Mouse (Mus musculus) adrenal gland, adult 18-20 months (tissue): Measurements from ENCODE around the gene Mob1a. TPM values are rescaled to one million over a fixed set of nuclear protein-coding genes. Genes with fewer than 3 reads are reported as not detected.

Experiments used
- DNase-seq, 2 experiments: peaks; one replicate each; pipeline ENCODE4 v3.0.0; 2021 to 2022; ENCODE audit warnings: low spot score in 2 of 2
- long read RNA-seq, 2 experiments: library from polyadenylated mRNA; stranded (forward); transcript quantifications; one replicate each; pipeline ENCODE4 v2.0.0; 2021
- total RNA-seq, 2 experiments: library from RNA; stranded (reverse); gene quantifications; 1 replicate in 1 of 2; 2 replicates in 1 of 2; pipeline ENCODE4 v1.2.3; 2021

Mob1a gene
- total RNA-seq = 10 to 100 TPM; 67.7 to 79.2 TPM
- long read RNA-seq, experiment 1, full-length matches to known transcripts = 3 of 8 reads
- long read RNA-seq, experiment 1, partial matches to known transcripts = 0 of 8 reads
- long read RNA-seq, experiment 1, other reads (novel, unspliced or antisense) = 5 of 8 reads
- long read RNA-seq, experiment 2, full-length matches to known transcripts = 15 of 40 reads
- long read RNA-seq, experiment 2, partial matches to known transcripts = 2 of 40 reads
- long read RNA-seq, experiment 2, other reads (novel, unspliced or antisense) = 23 of 40 reads

GRCm38 (mm10) chr6:83325525-83326393, at the start of gene Mob1a, which contains the start of gene Mthfd2:
Gene Mob1a (plus strand): TSS chr6:83326016.
Gene Mthfd2 (minus strand): TSS chr6:83325908.
- DNase-seq = peak; percentile 89 to 91

- no peak for DNase-seq
Measured at GRCm38 (mm10) chr6:83277151-83277550, 48.7 kb upstream of the Mob1a start.

GRCm38 (mm10) chr6:83278881-83279280, 46.9 kb upstream of the Mob1a start:
- peak in 1 of 2 experiments; percentile 18 for DNase-seq

GRCm38 (mm10) chr6:83280256-83280955, 45.4 kb upstream of the Mob1a start:
- DNase-seq = no peak

- DNase-seq = no peak
Measured at GRCm38 (mm10) chr6:83300447-83301229, 25.2 kb upstream of the Mob1a start.

- no peak for DNase-seq
Measured at GRCm38 (mm10) chr6:83301294-83301693, 24.5 kb upstream of the Mob1a start.

- no peak for DNase-seq
Measured at GRCm38 (mm10) chr6:83302264-83302663, 23.6 kb upstream of the Mob1a start.

GRCm38 (mm10) chr6:83309017-83309416, 16.8 kb upstream of the Mob1a start:
- DNase-seq = no peak

- DNase-seq = no peak
Measured at GRCm38 (mm10) chr6:83311206-83311605, 14.6 kb upstream of the Mob1a start.

- no peak for DNase-seq
Measured at GRCm38 (mm10) chr6:83312021-83312420, 13.8 kb upstream of the Mob1a start.

- peak in 1 of 2 experiments; percentile 12 for DNase-seq
Measured at GRCm38 (mm10) chr6:83312514-83312913, 13.3 kb upstream of the Mob1a start.

GRCm38 (mm10) chr6:83315293-83315692, 10.5 kb upstream of the Mob1a start:
- DNase-seq = no peak

GRCm38 (mm10) chr6:83316022-83316421, 9.8 kb upstream of the Mob1a start:
- DNase-seq = no peak

- DNase-seq = peak; percentile 84 to 85
Measured at GRCm38 (mm10) chr6:83317108-83317741, 8.6 kb upstream of the Mob1a start.

- DNase-seq = no peak
Measured at GRCm38 (mm10) chr6:83321927-83322326, 3.9 kb upstream of the Mob1a start.

- no peak for DNase-seq
Measured at GRCm38 (mm10) chr6:83322794-83323193, 3.0 kb upstream of the Mob1a start.

GRCm38 (mm10) chr6:83323652-83324419, 2.0 kb upstream of the Mob1a start:
- no peak for DNase-seq

- no peak for DNase-seq
Measured at GRCm38 (mm10) chr6:83326394-83326736, 549 bp downstream of the Mob1a start.

GRCm38 (mm10) chr6:83326761-83327160, 945 bp downstream of the Mob1a start:
- no peak for DNase-seq
